Mouse (Mus musculus) lung, postnatal 0 days (tissue): ENCODE measurements around the gene Prrt1. TPM values are rescaled to one million over a fixed set of nuclear protein-coding genes. Genes with fewer than 3 reads are reported as not detected.

ENCODE experiments used
- ATAC-seq: fragments of 200-750 bp; cut with Nextera tagmentation; 2 replicates; pipeline ENCODE4 v1.8.0; 2017; ENCODE audit warnings: moderate library complexity
- DNase-seq: peaks from one replicate; pipeline ENCODE4 v3.0.0-alpha.2; 2016; ENCODE audit warnings: low spot score
- H3K27ac ChIP-seq: fragments of 300-500 bp; sonication (generic); 2 replicates; pipeline ENCODE4 v1.5.1; 2014; ENCODE audit warnings: antibody characterized with exemption, mild to moderate bottlenecking, low read length, mixed read lengths
- H3K27me3 ChIP-seq: fragments of 300-500 bp; sonication (generic); replicated peaks from 2 replicates; pipeline ENCODE4 v1.6.1; 2014; ENCODE audit warnings: low read length, mixed read lengths; ENCODE audit not compliant: insufficient read depth
- H3K36me3 ChIP-seq: fragments of 300-500 bp; sonication (generic); 2 replicates; pipeline ENCODE4 v1.6.1; 2014; ENCODE audit warnings: low read length, mixed read lengths; ENCODE audit not compliant: insufficient read depth
- H3K4me1 ChIP-seq: fragments of 300-500 bp; sonication (generic); 2 replicates; pipeline ENCODE4 v1.6.1; 2014; ENCODE audit warnings: antibody characterized with exemption, low read depth, low read length, mixed read lengths; ENCODE audit not compliant: insufficient read depth
- H3K4me2 ChIP-seq: fragments of 300-500 bp; sonication (generic); replicated peaks from 2 replicates; pipeline ENCODE4 v1.6.1; 2014; ENCODE audit warnings: low read depth, mild to moderate bottlenecking, low read length, moderate library complexity, mixed read lengths
- H3K4me3 ChIP-seq: fragments of 300-500 bp; sonication (generic); 2 replicates; pipeline ENCODE4 v1.5.1; 2014; ENCODE audit warnings: low read depth, low read length
- H3K9ac ChIP-seq: fragments of 300-500 bp; sonication (generic); replicated peaks from 2 replicates; pipeline ENCODE4 v1.6.1; 2014; ENCODE audit warnings: low read depth, mild to moderate bottlenecking
- H3K9me3 ChIP-seq: fragments of 300-500 bp; sonication (generic); 2 replicates; pipeline ENCODE4 v1.6.1; 2016; ENCODE audit warnings: low read length, mixed read lengths
- CTCF ChIP-seq: IDR thresholded peaks from 2 replicates; pipeline ENCODE4 v1.5.1; 2016; ENCODE audit warnings: antibody characterized with exemption, mild to moderate bottlenecking
- EP300 ChIP-seq: IDR thresholded peaks from 2 replicates; pipeline ENCODE4 v1.6.1; 2016; ENCODE audit warnings: antibody characterized with exemption, mild to moderate bottlenecking, control low read depth
- WGBS: fragments of 180-500 bp; shearing (Covaris S2); extraction: QIAGEN DNeasy Blood & Tissue Kit; methylation state at CpG from one replicate; pipeline ENCODE4 v1.1.7; 2014; 5-methylcytosine and 5-hydroxymethylcytosine counted together
- polyA plus RNA-seq: library from polyadenylated mRNA; unstranded; fragments of >200 nt; fragmentation: Nextera tagmentation; extraction: Ambion mirVana; gene quantifications from 2 replicates; pipeline ENCODE4 v1.2.1, GENCODE M21; 2015

Prrt1 gene
- polyA plus RNA-seq, 1 experiment from 2014 or later: 0.29 TPM

DNA sequence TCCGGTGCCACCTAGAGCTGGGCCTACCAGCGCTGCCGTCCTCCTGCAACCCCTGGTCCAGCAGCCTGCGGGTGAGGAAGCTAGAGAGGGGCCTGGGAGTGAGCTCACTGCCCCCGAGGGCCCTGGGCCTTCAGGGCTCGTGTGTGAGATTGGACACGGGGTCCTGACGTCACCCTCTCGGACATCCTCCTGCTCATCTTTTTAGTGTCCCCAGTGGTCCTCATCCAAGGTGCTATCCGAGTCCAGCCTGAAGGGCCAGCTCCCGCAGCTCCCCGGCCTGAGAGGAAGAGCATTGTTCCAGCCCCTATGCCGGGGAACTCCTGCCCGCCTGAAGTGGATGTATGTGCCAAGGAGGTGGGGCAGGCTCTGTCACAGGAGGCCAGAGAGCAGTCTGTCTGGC is 21.4 kb downstream of the Prrt1 start:
- H3K36me3 ChIP-seq: 0 out of 2 replicates have a peak, but pooled peaks cover 7% of the 10 kb centered on the region
- H3K27me3 ChIP-seq: no peaks in the 10 kb centered on the region
- H3K4me1 ChIP-seq: peaks cover 11% of the 10 kb centered on the region; the same call in 1 of the 2 replicates
- TF ChIP-seq EP300: no peak
- TF ChIP-seq CTCF: no peak
- WGBS: 90% methylated on average over 14 of the region's 14 CpGs
- H3K4me2 ChIP-seq: no peak overlapping the region
- H3K9me3 ChIP-seq: no peaks in the 10 kb centered on the region
- DNase-seq (no peak), ATAC-seq (no peak)
- no peak overlapping the region for H3K9ac ChIP-seq
- no peak overlapping the region for H3K4me3 ChIP-seq
- no peak overlapping the region for H3K27ac ChIP-seq

GRCm38 (mm10) chr17:34651507-34652221 is 22.3 kb downstream of the Prrt1 start:
- no peak overlapping the region for H3K4me3 ChIP-seq
- WGBS: 48% methylated on average over 18 of the region's 19 CpGs
- ATAC-seq (no peak), DNase-seq (no peak)
- peaks cover 11% of the 10 kb centered on the region for H3K4me1 ChIP-seq
- no peak overlapping the region for H3K4me2 ChIP-seq
- H3K27ac ChIP-seq: no peak overlapping the region
- 0 out of 2 replicates have a peak, but pooled peaks cover 7% of the 10 kb centered on the region for H3K36me3 ChIP-seq
- TF ChIP-seq CTCF: peak; percentile 73
- no peak for TF ChIP-seq EP300
- H3K9me3 ChIP-seq: no peaks in the 10 kb centered on the region
- H3K27me3 ChIP-seq: no peaks in the 10 kb centered on the region
- no peak overlapping the region for H3K9ac ChIP-seq

DNA sequence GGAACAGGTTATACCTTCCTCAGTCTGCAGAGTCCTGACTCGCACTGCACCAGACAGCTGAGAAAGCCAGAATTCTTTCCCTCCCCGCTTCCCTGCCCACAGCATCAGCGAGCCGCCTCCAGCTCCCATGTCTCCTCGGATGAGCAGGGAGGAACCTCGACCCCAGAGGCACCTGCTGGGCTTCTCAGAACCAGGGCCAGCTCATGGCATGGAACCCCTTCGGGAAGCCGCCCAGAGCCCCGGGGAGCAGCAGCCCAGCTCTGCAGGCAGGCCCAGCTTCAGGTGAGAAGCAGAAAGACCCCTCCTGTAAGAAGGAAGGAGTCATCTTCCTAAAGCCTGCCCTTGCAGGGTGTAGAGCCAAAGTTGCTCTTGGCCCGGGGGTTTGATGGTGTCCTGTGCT is 23.2 kb downstream of the Prrt1 start:
- no peak for TF ChIP-seq CTCF
- TF ChIP-seq EP300: no peak
- ATAC-seq: no peak
- Histone ChIP-seq H3K27me3 (no peaks in the 10 kb centered on the region), H3K9ac (no peak overlapping the region), H3K4me2 (no peak overlapping the region), H3K4me1 (peaks cover 11% of the 10 kb centered on the region), H3K27ac (no peak overlapping the region), H3K9me3 (no peaks in the 10 kb centered on the region), H3K36me3 (0 out of 2 replicates have a peak, but pooled peaks cover 7% of the 10 kb centered on the region), H3K4me3 (no peak overlapping the region)
- no peak for DNase-seq
- WGBS: 90% methylated on average over 10 of the region's 10 CpGs

GRCm38 (mm10) chr17:34652985-34653384 is 23.7 kb downstream of the Prrt1 start:
- no peaks in the 10 kb centered on the region for H3K27me3 ChIP-seq
- H3K27ac ChIP-seq: no peak overlapping the region
- ATAC-seq (no peak), DNase-seq (no peak)
- H3K36me3 ChIP-seq: 0 out of 2 replicates have a peak, but pooled peaks cover 7% of the 10 kb centered on the region
- H3K9ac ChIP-seq: no peak overlapping the region
- H3K4me3 ChIP-seq: no peak overlapping the region
- no peak for TF ChIP-seq EP300
- peaks cover 6% of the 10 kb centered on the region for H3K4me1 ChIP-seq
- 88% methylated on average over 8 of the region's 8 CpGs for WGBS
- no peak overlapping the region for H3K4me2 ChIP-seq
- H3K9me3 ChIP-seq: no peaks in the 10 kb centered on the region

GRCm38 (mm10) chr17:34653746-34654285 is 24.5 kb downstream of the Prrt1 start:
- no peak overlapping the region for H3K4me3 ChIP-seq
- WGBS: 64% methylated on average over 9 of the region's 9 CpGs

GRCm38 (mm10) chr17:34654392-34654791 is 25.1 kb downstream of the Prrt1 start:
- Histone ChIP-seq H3K4me3 (no peak overlapping the region), H3K36me3 (0 out of 2 replicates have a peak, but pooled peaks cover 7% of the 10 kb centered on the region), H3K4me1 (peaks cover 5% of the 10 kb centered on the region), H3K27me3 (0 out of 2 replicates have a peak, but pooled peaks cover under 1% of the 10 kb centered on the region), H3K9me3 (no peaks in the 10 kb centered on the region), H3K4me2 (no peak overlapping the region), H3K9ac (no peak overlapping the region), H3K27ac (peak overlapping the region; percentile 81)
- ATAC-seq: no peak
- DNase-seq: no peak
- TF ChIP-seq EP300: no peak
- no peak for TF ChIP-seq CTCF
- WGBS: 89% methylated on average over 13 of the region's 13 CpGs

More at GRCm38 (mm10) chr17:34653746-34654285, 24.5 kb downstream of the Prrt1 start:
- Histone ChIP-seq H3K27me3 (no peaks in the 10 kb centered on the region), H3K4me2 (no peak overlapping the region), H3K9ac (no peak overlapping the region), H3K36me3 (0 out of 2 replicates have a peak, but pooled peaks cover 7% of the 10 kb centered on the region), H3K4me1 (peaks cover 5% of the 10 kb centered on the region), H3K9me3 (no peaks in the 10 kb centered on the region), H3K27ac (no peak overlapping the region)
- peak; percentile 83 for DNase-seq
- TF ChIP-seq EP300 (no peak), CTCF (peak; percentile 88)
- no peak for ATAC-seq
